Mouse (Mus musculus) embryonic fibroblast, embryonic 13.5 days (primary cell): ENCODE data around the gene St6galnac4. TPM values are rescaled to one million over a fixed set of nuclear protein-coding genes. Genes with fewer than 3 reads are reported as not detected.

Experiments used
- H3K27ac ChIP-seq: 2 replicates; pipeline ENCODE4 v1.5.1; 2012; ENCODE audit warnings: low read length, control low read depth, inconsistent platforms; ENCODE audit not compliant: insufficient read depth
- H3K4me1 ChIP-seq: 2 replicates; pipeline ENCODE4 v1.6.1; 2011; ENCODE audit warnings: low read length; ENCODE audit not compliant: control insufficient read depth, insufficient read depth
- H3K4me3 ChIP-seq: 2 replicates; pipeline ENCODE4 v1.5.1; 2011; ENCODE audit warnings: mild to moderate bottlenecking, control low read depth, low read length; ENCODE audit not compliant: insufficient read depth
- CTCF ChIP-seq: IDR thresholded peaks from 2 replicates; pipeline ENCODE4 v1.5.1; 2011; ENCODE audit warnings: mild to moderate bottlenecking, control low read depth, low read length, moderate library complexity, borderline replicate concordance; ENCODE audit not compliant: insufficient read depth
- POLR2A ChIP-seq: IDR thresholded peaks from 2 replicates; pipeline ENCODE4 v1.6.1; 2011; ENCODE audit warnings: low read depth, mild to moderate bottlenecking, control low read depth, low read length, moderate library complexity
- polyA plus RNA-seq: library from polyadenylated mRNA; stranded (reverse); fragments of >200 nt; gene quantifications from 2 replicates; pipeline ENCODE4 v1.2.4, GENCODE M21; 2011; ENCODE audit warnings: low read depth; ENCODE audit not compliant: missing spikeins, insufficient read length

Gene St6galnac4
- polyA plus RNA-seq, 1 experiment, result 20.4 TPM

DNA sequence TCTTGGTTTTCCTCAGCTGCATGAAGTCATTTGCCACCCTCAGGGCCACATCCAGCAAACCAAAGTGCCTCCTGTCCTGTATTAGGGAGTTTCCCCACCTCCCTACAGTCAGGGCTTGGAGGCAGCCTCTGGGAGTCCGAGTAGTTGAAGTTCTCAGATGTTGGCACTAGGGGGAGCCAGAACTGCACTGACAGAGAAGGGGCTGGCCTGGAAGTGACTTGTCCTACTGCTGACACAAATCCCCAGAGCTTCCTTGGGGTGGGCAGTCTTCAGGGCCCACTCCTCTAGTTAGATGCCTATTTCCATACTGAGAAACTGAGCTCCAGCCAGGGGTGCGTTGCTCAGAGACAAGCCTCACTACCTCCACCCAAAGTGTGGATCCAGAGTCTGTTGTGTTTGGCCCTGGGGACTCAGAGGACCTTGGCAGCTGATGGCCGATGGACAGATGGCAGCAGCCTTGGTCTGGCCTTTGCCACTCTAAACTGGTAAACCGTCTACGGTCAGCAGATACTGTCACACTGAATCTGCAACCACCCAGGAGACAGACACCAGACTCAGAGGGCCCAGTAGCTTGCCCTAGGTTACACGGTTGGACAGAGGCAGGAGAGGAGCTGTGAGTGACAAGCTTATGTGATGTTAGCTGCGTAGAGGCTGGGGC is 45.0 kb downstream of the St6galnac4 start:
- Histone ChIP-seq H3K4me3 (peak overlapping the region; percentile 41), H3K4me1 (peaks cover 4% of the 10 kb centered on the region; the same call in 1 of the 2 replicates), H3K27ac (no peak overlapping the region)
- TF ChIP-seq CTCF (peak; percentile 66; the same call in 1 of the 2 replicates), POLR2A (no peak)

DNA sequence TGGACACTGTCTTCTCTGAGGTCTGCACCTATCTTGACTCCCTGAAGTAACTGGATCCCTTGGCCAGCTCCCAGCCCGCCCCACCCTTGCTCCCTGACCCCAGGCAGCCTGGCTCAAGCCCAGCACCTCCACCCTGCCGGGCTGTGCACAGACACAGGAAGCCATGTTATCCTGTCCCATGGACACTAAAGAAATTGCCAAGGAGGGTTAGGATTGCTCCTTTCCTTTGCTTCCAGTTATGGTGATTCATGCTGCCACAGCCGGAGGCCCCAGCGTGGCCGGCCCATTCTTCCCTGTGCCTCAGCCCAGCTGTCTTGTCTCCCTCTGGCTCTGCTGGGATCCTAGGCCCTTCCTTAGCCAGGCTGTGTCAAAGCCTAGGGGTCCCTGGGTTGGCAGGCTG is 46.8 kb downstream of the St6galnac4 start:
- H3K27ac ChIP-seq, result no peak overlapping the region; the same call in 1 of the 2 replicates
- peaks cover 2% of the 10 kb centered on the region; the same call in 1 of the 2 replicates for H3K4me1 ChIP-seq
- no peak overlapping the region for H3K4me3 ChIP-seq
- no peak for TF ChIP-seq CTCF
- TF ChIP-seq POLR2A, result no peak

DNA sequence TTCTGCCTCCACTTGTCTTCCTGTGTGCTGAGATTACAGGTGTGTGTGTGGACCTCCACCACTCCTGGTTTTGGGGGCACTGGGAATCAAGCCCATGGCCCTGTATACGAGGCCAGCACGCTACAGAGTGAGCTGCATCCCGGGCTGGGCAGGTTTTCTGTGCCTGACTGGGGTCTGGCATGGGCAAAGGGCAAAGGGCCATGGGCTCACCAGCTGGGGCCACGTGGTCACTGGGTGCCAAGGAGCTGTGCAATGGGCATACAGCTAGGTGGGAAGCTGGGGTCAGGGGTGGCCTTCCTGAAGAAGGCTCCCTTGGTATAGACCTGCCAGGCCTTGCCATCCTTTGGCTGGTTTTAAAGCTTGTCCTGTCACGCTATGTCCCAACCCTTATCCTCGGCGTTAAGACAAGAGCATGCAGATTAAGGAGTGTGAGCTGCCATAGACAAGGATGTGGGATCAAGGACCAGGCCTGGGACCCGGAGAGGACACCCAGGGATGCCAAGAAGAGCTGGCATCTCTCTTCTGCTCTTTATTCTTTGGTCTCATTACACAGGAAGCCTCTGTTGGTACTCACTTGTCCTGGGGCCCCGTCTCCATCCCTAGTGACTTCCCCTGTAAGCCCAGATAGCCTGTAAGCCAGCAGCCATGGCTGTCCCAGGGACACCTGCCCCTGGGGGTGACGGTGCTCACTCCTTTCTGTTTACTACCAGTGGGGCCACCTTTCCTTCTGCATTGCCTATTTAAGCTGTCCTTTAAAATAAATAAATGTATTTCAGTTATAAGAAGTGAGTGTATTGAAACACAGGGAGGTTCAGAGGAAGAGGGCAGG is 47.6 kb downstream of the St6galnac4 start:
- TF ChIP-seq CTCF (no peak), POLR2A (no peak)
- no peak overlapping the region for H3K27ac ChIP-seq
- peaks cover 2% of the 10 kb centered on the region; the same call in 1 of the 2 replicates for H3K4me1 ChIP-seq
- no peak overlapping the region for H3K4me3 ChIP-seq

DNA sequence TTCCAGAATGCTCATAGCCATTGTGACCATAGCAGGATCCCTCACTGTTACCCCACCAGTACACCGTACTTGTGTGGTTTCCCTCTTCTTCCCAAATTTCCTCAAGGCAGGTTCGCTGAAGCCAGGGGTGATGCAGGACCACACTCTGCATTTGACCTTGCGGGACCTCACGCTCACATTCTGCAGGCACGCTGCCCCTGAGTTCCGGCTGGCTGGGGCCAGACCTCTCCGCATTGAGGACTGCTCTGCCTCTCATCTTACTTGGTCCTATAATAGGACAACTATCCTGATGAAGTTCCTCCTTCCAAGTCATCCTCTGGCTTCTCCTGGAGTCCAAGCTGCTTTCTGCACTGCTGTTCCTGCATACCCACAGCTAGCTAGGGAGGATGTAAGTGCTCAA is 49.7 kb downstream of the St6galnac4 start:
- peaks cover 2% of the 10 kb centered on the region; the same call in 1 of the 2 replicates for H3K4me1 ChIP-seq
- no peak overlapping the region for H3K27ac ChIP-seq
- TF ChIP-seq CTCF (no peak), POLR2A (no peak; the same call in 1 of the 2 replicates)
- H3K4me3 ChIP-seq, result no peak overlapping the region

DNA sequence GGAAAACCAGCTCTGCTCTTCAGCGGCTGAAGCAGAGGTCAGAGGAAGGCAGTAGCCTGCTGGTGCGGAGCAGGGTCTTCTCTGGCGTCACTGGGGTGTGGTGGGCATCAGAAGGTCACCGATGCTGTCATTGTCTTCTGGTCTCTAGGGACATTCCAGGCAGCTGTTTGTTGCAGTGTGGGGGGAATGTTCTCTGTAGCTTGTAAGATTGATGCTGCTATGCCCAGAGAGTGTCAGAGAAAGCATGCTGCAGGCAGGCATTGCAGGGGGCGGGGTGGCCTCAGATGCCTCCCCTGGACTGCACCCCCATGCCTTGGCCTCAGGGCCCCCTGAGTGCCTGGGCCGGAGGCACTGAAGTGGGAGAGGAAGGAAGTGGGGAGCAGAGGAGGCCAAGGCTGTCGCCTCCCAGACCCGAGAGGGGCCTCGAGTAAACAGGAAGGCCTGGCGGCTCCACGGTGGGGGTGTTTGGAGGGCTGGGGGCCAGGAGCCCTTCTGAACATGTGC is 50.9 kb downstream of the St6galnac4 start:
- Histone ChIP-seq H3K27ac (no peak overlapping the region), H3K4me3 (no peak overlapping the region), H3K4me1 (peaks cover 2% of the 10 kb centered on the region; the same call in 1 of the 2 replicates)
- TF ChIP-seq POLR2A (no peak), CTCF (no peak)

DNA sequence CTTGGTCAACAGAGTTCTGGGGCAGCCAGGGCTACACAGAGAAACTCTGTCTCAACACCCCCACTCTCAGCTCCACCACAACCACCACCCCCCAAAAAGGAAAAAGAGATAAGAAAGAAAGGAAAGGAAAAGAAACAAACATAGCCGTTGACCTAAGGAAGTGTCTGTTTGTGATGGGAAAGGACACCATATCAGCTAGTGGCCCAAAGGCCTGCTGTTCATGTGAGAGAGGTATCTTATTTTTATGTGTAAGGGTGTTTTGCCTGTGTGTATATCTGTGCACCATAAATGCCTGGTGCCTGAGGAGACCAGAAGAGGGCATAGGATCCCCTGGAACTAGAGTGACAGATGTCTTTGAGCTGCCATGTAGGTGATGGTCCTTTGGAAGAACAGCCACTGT is 52.7 kb downstream of the St6galnac4 start:
- TF ChIP-seq CTCF (no peak), POLR2A (no peak)

DNA sequence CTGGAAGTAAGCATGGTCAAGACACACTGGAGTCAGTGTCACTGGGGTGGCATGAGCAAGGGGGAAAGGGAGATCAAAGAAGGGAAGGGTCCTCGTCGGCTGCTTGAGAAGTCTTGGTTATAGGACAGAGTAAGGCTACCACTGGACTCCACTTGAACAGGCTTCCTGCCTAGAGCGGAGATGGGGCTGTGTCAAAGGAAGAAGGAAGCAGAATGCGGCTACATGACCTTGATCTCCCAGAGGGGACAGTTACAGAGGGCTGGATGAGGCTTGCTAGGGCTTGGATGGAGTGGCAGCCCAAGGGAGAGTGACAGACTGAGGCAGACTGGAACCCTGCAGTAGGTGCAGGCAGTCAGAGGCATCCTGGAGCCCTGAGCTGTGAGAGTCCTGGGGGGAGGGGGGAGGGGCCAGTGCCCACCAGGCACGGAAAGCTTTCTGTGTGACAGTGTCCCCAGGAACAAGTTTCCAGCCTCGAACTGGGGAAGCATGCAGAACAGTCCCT is 53.7 kb downstream of the St6galnac4 start:
- Histone ChIP-seq H3K4me3 (no peak overlapping the region), H3K27ac (no peak overlapping the region), H3K4me1 (no peaks in the 10 kb centered on the region)
- TF ChIP-seq POLR2A (no peak), CTCF (no peak)

More for the DNA sequence above, 52.7 kb downstream of the St6galnac4 start:
- no peaks in the 10 kb centered on the region for H3K4me1 ChIP-seq
- no peak overlapping the region for H3K4me3 ChIP-seq
- no peak overlapping the region for H3K27ac ChIP-seq

DNA sequence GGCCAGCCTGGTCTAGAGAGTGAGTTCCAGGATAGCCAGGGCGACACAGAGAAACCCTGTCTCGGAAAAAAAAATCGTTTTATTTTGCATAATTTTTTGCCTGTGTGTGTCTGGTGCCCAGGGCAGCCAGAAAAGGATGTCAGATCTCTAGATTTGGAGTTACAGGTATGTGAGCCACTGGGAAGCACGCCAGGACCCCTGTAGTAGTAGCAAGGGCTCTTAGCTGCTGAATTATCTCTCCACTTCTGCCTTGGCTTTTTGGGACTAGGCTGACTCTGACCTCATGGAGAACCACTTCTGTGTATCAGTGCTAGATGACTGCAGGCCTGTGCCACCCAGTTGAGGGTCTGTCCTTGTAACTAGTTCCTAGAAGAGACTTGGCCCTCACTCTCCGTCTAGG is 54.9 kb downstream of the St6galnac4 start:
- H3K4me1 ChIP-seq, result no peaks in the 10 kb centered on the region
- no peak for TF ChIP-seq POLR2A
- TF ChIP-seq CTCF, result no peak
- no peak overlapping the region for H3K4me3 ChIP-seq
- no peak overlapping the region for H3K27ac ChIP-seq

DNA sequence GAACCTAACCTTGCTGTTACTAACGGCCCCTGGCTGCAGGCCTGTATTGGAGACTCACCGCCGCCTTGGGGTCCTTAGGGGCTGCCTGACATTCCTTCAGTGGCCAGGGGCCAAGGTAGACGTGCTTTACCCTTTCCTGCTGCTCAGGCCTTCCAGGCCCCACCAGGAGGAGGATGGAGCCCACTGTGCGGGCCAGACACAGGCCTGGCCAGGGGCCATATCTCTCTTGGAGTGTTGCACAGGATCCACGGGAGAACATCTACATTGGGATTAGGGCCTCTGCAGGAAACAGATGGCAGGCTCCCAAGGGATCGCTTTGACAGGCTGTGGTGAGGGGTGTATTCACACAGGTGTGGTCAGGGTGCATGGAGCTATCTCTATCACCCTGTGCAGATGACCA is 55.9 kb downstream of the St6galnac4 start:
- no peak for TF ChIP-seq POLR2A
- TF ChIP-seq CTCF, result no peak
- H3K4me1 ChIP-seq, result no peaks in the 10 kb centered on the region
- no peak overlapping the region for H3K27ac ChIP-seq
- H3K4me3 ChIP-seq, result no peak overlapping the region
